Comparison of ENCODE assay signal across 13 mouse cellular contexts in the genomic region with DNA sequence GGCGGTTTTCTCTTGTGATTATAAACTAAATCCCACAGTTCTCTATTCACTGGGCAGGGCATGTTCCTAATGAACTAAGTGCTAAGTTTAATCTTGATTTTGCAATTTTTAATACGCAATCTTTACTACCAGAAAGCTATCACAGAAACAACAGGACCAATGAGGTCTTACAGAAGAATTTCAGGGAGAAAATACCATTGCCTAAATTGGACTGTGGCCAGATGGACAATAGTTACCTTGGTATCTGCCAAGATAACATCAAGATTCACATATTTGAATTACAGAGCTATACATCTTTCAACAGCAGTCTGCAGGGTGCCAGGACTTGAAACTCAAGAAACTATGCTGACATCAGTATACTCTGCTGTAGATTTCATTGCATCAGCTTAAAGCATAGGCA. TPM values are rescaled to one million over a fixed set of nuclear protein-coding genes. Genes with fewer than 3 reads are reported as not detected.
DNase-seq lines count a peak whose midpoint lies in the region; ATAC-seq and TF ChIP-seq lines count a peak whose summit lies in the region.
"Had no signal": no experiment of that assay in that cellular context is flagged by ENCODE, and none has a peak within 500 bp of the region (broad histone marks: within the 10 kb centered on the region; RNA-seq: fewer than 3 reads in every experiment).

No protein-coding gene starts in this region.

- no peak for DNase-seq in hindbrain, embryonic 10.5 days (ENCODE audit: low spot score)
- no peak for DNase-seq in hindbrain, embryonic 11.5 days (ENCODE audit: low spot score)
- no peak for DNase-seq in MEL (ENCODE audit: low read depth, low spot score)
- DNase-seq in fat pad, adult 2 months (ENCODE audit: extremely low read depth, low read depth, low spot score): peak; percentile 85
- no peak for DNase-seq in liver, postnatal 0 days
- no peak for DNase-seq in spleen, adult 12 weeks (ENCODE audit: low spot score)
- DNase-seq in kidney, postnatal 14 days: no peak
- DNase-seq in cerebellum, adult 8-10 months: no peak
- DNase-seq: thymus, adult 18-20 months had no signal

- peaks cover 31% of the 10 kb centered on the region for H3K36me3 ChIP-seq in hindbrain, embryonic 10.5 days
- H3K36me3 ChIP-seq in hindbrain, embryonic 11.5 days (ENCODE audit: control insufficient read depth, insufficient read depth, low read length): no peaks in the 10 kb centered on the region
- peaks cover 8 to 52% of the 10 kb centered on the region in 2 experiments for H3K36me3 ChIP-seq in MEL (ENCODE audit: control insufficient read depth in 1 of 2, insufficient read depth in 2 of 2, low read length in 2 of 2)
- H3K36me3 ChIP-seq in liver, postnatal 0 days (replicated peaks; ENCODE audit: insufficient read depth, low read length): peaks cover 20% of the 10 kb centered on the region

- no peak for ATAC-seq in hindbrain, embryonic 11.5 days (ENCODE audit: low FRiP score)
- no peak for ATAC-seq in liver, postnatal 0 days
- ATAC-seq: activated CD4-positive, CD25-positive, alpha-beta regulatory T cell, adult 4 months; inflammation-experienced regulatory T-cells, adult 6 months had no signal

- H3K79me2 ChIP-seq in MEL (ENCODE audit: control insufficient read depth, insufficient read depth, low read length, poor library complexity): peaks cover 25% of the 10 kb centered on the region

- H3K9me3 ChIP-seq in hindbrain, embryonic 10.5 days: no peaks in the 10 kb centered on the region
- H3K9me3 ChIP-seq in hindbrain, embryonic 11.5 days (ENCODE audit: control insufficient read depth, low read length): no peaks in the 10 kb centered on the region
- no peaks in the 10 kb centered on the region for H3K9me3 ChIP-seq in MEL (replicated peaks; ENCODE audit: insufficient read depth, low read length)
- H3K9me3 ChIP-seq in liver, postnatal 0 days (ENCODE audit: low read length): no peaks in the 10 kb centered on the region
- H3K9me3 ChIP-seq: limb, embryonic 12.5 days; midbrain, embryonic 12.5 days had no signal

- 94% methylated on average over 2 of the region's 2 CpGs for WGBS in hindbrain, embryonic 10.5 days
- 93% methylated on average over 2 of the region's 2 CpGs for WGBS in hindbrain, embryonic 11.5 days
- 81% methylated on average over 2 of the region's 2 CpGs for WGBS in liver, postnatal 0 days (ENCODE audit: insufficient replicate concordance)

- H3K27ac ChIP-seq in hindbrain, embryonic 10.5 days: no peak overlapping the region
- H3K27ac ChIP-seq in hindbrain, embryonic 11.5 days (ENCODE audit: low read depth, low read length): no peak overlapping the region
- H3K27ac ChIP-seq in MEL (ENCODE audit: control insufficient read depth, low read depth, low read length): 0 out of 2 replicates have a peak overlapping the region, but pooled peaks have one; percentile 6
- H3K27ac ChIP-seq in liver, postnatal 0 days (ENCODE audit: low read depth): no peak overlapping the region
- H3K27ac ChIP-seq: limb, embryonic 12.5 days; midbrain, embryonic 12.5 days had no signal

- TF ChIP-seq RAD21 in MEL (IDR thresholded peaks at IDR 0.05; ENCODE audit: low read depth, low read length): no peak

- H3K27me3 ChIP-seq in hindbrain, embryonic 10.5 days (ENCODE audit: insufficient read depth, poor library complexity, severe bottlenecking): no peaks in the 10 kb centered on the region
- no peaks in the 10 kb centered on the region for H3K27me3 ChIP-seq in hindbrain, embryonic 11.5 days (ENCODE audit: control insufficient read depth, insufficient read depth, low read length)
- no peaks in the 10 kb centered on the region for H3K27me3 ChIP-seq in MEL (ENCODE audit: control insufficient read depth in 1 of 2, insufficient read depth in 2 of 2, low read length in 2 of 2)
- no peaks in the 10 kb centered on the region for H3K27me3 ChIP-seq in liver, postnatal 0 days (ENCODE audit: insufficient read depth, low read length)
- H3K27me3 ChIP-seq: limb, embryonic 12.5 days; midbrain, embryonic 12.5 days had no signal

- H3K4me3 ChIP-seq in hindbrain, embryonic 10.5 days: 0 out of 2 replicates have a peak overlapping the region, but pooled peaks have one; percentile 92
- no peak overlapping the region for H3K4me3 ChIP-seq in hindbrain, embryonic 11.5 days (ENCODE audit: low read depth, low read length)
- H3K4me3 ChIP-seq in MEL (ENCODE audit: control insufficient read depth in 1 of 2, insufficient read depth in 1 of 2, low read depth in 2 of 2, low read length in 2 of 2): no peak overlapping the region
- H3K4me3 ChIP-seq in liver, postnatal 0 days (ENCODE audit: low read depth, low read length): no peak overlapping the region

- no peak overlapping the region for H3K4me2 ChIP-seq in hindbrain, embryonic 11.5 days (replicated peaks; ENCODE audit: low read depth, low read length)
- H3K4me2 ChIP-seq in liver, postnatal 0 days (ENCODE audit: low read depth, low read length): peak overlapping the region; percentile 81; the same call in 1 of the 2 replicates

- no peak for TF ChIP-seq CTCF in MEL (IDR thresholded peaks at IDR 0.05 in 2 of 3, conservative IDR thresholded peaks at IDR 0.05 in 1 of 3; ENCODE audit: control insufficient read depth in 1 of 3, insufficient read depth in 1 of 3, low read depth in 2 of 3, low read length in 3 of 3, poor library complexity in 1 of 3, severe bottlenecking in 1 of 3)
- TF ChIP-seq CTCF in liver, postnatal 0 days (IDR thresholded peaks at IDR 0.05; ENCODE audit: low read depth): no peak

- H3K4me1 ChIP-seq in hindbrain, embryonic 10.5 days (replicated peaks): peaks cover 20% of the 10 kb centered on the region
- no peaks in the 10 kb centered on the region; the same call in 1 of the 2 replicates for H3K4me1 ChIP-seq in hindbrain, embryonic 11.5 days (replicated peaks; ENCODE audit: control insufficient read depth, insufficient read depth, low read length)
- peaks cover 21 to 48% of the 10 kb centered on the region in 2 experiments for H3K4me1 ChIP-seq in MEL (ENCODE audit: control insufficient read depth in 1 of 2, insufficient read depth in 2 of 2, low read length in 2 of 2)
- peaks cover 26% of the 10 kb centered on the region for H3K4me1 ChIP-seq in liver, postnatal 0 days (ENCODE audit: insufficient read depth)

- no peak for TF ChIP-seq POLR2A in MEL (IDR thresholded peaks at IDR 0.05; ENCODE audit: control insufficient read depth in 1 of 2, insufficient read depth in 1 of 2, low read depth in 1 of 2, low read length in 2 of 2, poor library complexity in 1 of 2)

- H3K9ac ChIP-seq in hindbrain, embryonic 11.5 days (ENCODE audit: low read depth, low read length): no peak overlapping the region
- peak overlapping the region; percentile 9; the same call in 1 of the 2 replicates for H3K9ac ChIP-seq in MEL (ENCODE audit: control insufficient read depth, low read depth, low read length, poor library complexity, severe bottlenecking)
- no peak overlapping the region for H3K9ac ChIP-seq in liver, postnatal 0 days (replicated peaks)
- H3K9ac ChIP-seq: limb, embryonic 12.5 days; midbrain, embryonic 12.5 days had no signal

- TF ChIP-seq EP300 in MEL (IDR thresholded peaks at IDR 0.05; ENCODE audit: low read depth in 1 of 2, low read length in 2 of 2): 0 out of 4 replicates have a peak, but pooled peaks of 1 of the 2 experiments have one; percentile 15
- TF ChIP-seq EP300 in liver, postnatal 0 days (IDR thresholded peaks at IDR 0.05; ENCODE audit: low read depth): no peak

TF ChIP-seq in MEL, 35 proteins besides CTCF, POLR2A, EP300 and RAD21:
- peak; percentile 5; the same call in 1 of the 2 replicates for TF ChIP-seq GATA1 (IDR thresholded peaks at IDR 0.05; ENCODE audit: low read depth, low read length)
- no peak for TF ChIP-seq NELFE (IDR thresholded peaks at IDR 0.05; ENCODE audit: low read depth, low read length)
- TF ChIP-seq MAX (IDR thresholded peaks at IDR 0.05; ENCODE audit: low read length): no peak
- TF ChIP-seq RCOR1 (IDR thresholded peaks at IDR 0.05; ENCODE audit: low read depth, low read length): peak; percentile 40; the same call in 1 of the 2 replicates
- no peak for TF ChIP-seq MYB (IDR thresholded peaks at IDR 0.05; ENCODE audit: low read depth, low read length)
- no peak for TF ChIP-seq NRF1 (IDR thresholded peaks at IDR 0.05; ENCODE audit: insufficient read depth, low read depth, low read length, poor library complexity, severe bottlenecking)
TF ChIP-seq in MEL: peak in this region for 2.

RNA-seq across cellular contexts. Expression of a gene that starts 1.8 kb away (rescaled TPM):
- polyA plus RNA-seq in hindbrain, embryonic 10.5 days (2016; fragmentation: Nextera tagmentation; extraction: Ambion mirVana): 56.3 and 57.8 TPM in 2 replicates
- 80.9 and 81.1 TPM in 2 replicates for polyA plus RNA-seq in hindbrain, embryonic 11.5 days (2014; fragmentation: Nextera tagmentation; extraction: Ambion mirVana)
- total RNA-seq in MEL (2012; rRNA removed): 33.4 and 37.0 TPM in 2 replicates
- 10 to 100 TPM in 1 of 2 experiments, not detected in 1; 55.6 TPM for polyA plus RNA-seq in MEL (2012; ENCODE audit: insufficient read depth in 1 of 2, insufficient read length in 2 of 2, low read depth in 1 of 2, low replicate concordance in 2 of 2, missing spikeins in 1 of 2)
- polyA plus RNA-seq in liver, postnatal 0 days (2015; fragmentation: Nextera tagmentation; extraction: Ambion mirVana): 13.5 and 13.7 TPM in 2 replicates

RNA-seq across cellular contexts. Expression of a gene that starts 2.1 kb away (rescaled TPM):
- polyA plus RNA-seq in hindbrain, embryonic 10.5 days (2016; fragmentation: Nextera tagmentation; extraction: Ambion mirVana): 112 and 124 TPM in 2 replicates
- polyA plus RNA-seq in hindbrain, embryonic 11.5 days (2014; fragmentation: Nextera tagmentation; extraction: Ambion mirVana): 139 and 142 TPM in 2 replicates
- total RNA-seq in MEL (2012; rRNA removed): 71.3 and 81.9 TPM in 2 replicates
- polyA plus RNA-seq in MEL (2012; ENCODE audit: insufficient read depth in 1 of 2, insufficient read length in 2 of 2, low read depth in 1 of 2, low replicate concordance in 2 of 2, missing spikeins in 1 of 2): 10 to 100 TPM in 1 of 2 experiments, not detected in 1; 75.9 TPM
- 32.6 and 36.5 TPM in 2 replicates for polyA plus RNA-seq in liver, postnatal 0 days (2015; fragmentation: Nextera tagmentation; extraction: Ambion mirVana)

RNA-seq across cellular contexts. Expression of a gene that starts 50.3 kb away (rescaled TPM):
- 49.8 and 49.9 TPM in 2 replicates for polyA plus RNA-seq in hindbrain, embryonic 10.5 days (2016; fragmentation: Nextera tagmentation; extraction: Ambion mirVana)
- 66.9 and 82.4 TPM in 2 replicates for polyA plus RNA-seq in hindbrain, embryonic 11.5 days (2014; fragmentation: Nextera tagmentation; extraction: Ambion mirVana)
- 19.7 and 30.0 TPM in 2 replicates for total RNA-seq in MEL (2012; rRNA removed)
- polyA plus RNA-seq in MEL (2012; ENCODE audit: insufficient read depth in 1 of 2, insufficient read length in 2 of 2, low read depth in 1 of 2, low replicate concordance in 2 of 2, missing spikeins in 1 of 2): 10 to 100 TPM in 1 of 2 experiments, not detected in 1; 37.6 TPM
- polyA plus RNA-seq in liver, postnatal 0 days (2015; fragmentation: Nextera tagmentation; extraction: Ambion mirVana): 39.0 and 41.2 TPM in 2 replicates
